Mouse (Mus musculus): ENCODE measurements at regions not wholly inside any gene's neighbourhood (a gene's known extent, or its start where the extent isn't known, plus 50 kb on each side); places are given as distances from the start of the nearest gene placed in this dataset.

DNA sequence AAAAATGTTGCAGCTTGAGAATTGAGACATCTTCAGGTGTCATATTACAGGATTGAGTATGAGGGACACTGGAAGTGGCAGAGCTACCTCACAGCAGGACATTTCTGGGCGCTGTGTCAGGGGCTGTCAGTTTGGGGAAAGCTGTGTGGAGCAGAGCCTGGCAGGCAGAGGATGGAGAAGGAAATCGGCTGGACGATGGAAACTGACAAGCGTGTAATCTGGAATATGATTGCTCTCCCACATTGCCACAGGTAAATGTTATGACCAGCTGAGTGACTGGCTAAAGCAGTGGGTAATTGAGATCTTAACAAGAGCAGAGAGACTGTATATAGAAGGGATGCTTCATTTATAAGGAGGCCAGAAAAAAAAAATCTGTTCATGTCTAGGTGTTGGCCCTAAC, 235.5 kb upstream of the Syt1 start:
- Histone ChIP-seq H3K4me3 (ENCODE audit: low read length) (no peak overlapping the region), H3K4me2 (replicated peaks; ENCODE audit: low read depth, low read length) (no peak overlapping the region), H3K27ac (ENCODE audit: low read length) (no peak overlapping the region), H3K36me3 (ENCODE audit: insufficient read depth, low read length) (no peaks in the 10 kb centered on the region), H3K9ac (replicated peaks; ENCODE audit: low read length) (no peak overlapping the region), H3K9me3 (ENCODE audit: low read length) (no peaks in the 10 kb centered on the region), H3K4me1 (ENCODE audit: insufficient read depth, low read length) (no peaks in the 10 kb centered on the region), H3K27me3 (ENCODE audit: insufficient read depth, low read length) (no peaks in the 10 kb centered on the region)
- ATAC-seq (ENCODE audit: low FRiP score, low TSS enrichment) = no peak
- 68% methylated on average over 4 of the region's 4 CpGs for WGBS

DNA sequence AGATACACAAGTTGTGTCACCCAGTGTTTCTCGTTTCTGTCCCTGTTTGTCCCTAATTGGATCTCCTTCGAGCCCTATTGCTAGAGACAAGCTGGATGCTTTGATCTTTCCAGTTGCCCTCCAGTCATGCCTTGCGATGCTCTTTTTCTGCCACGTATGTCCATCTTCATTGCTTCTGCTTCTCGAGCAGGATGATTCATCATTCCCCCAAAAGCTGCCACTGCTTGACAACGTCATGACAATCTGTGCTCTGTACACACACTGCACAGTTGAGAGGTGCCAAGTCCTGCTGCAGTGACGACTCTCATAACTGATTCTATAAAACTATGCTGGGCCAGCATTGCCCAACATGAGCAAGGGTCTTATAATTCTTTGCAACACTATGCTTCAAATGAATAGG, 226.2 kb upstream of the Syt1 start:
- Histone ChIP-seq H3K9me3 (ENCODE audit: low read length) (no peaks in the 10 kb centered on the region), H3K4me3 (ENCODE audit: low read length) (no peak overlapping the region), H3K4me2 (replicated peaks; ENCODE audit: low read depth, low read length) (no peak overlapping the region), H3K27ac (ENCODE audit: low read length) (no peak overlapping the region), H3K27me3 (ENCODE audit: insufficient read depth, low read length) (no peaks in the 10 kb centered on the region), H3K4me1 (ENCODE audit: insufficient read depth, low read length) (no peaks in the 10 kb centered on the region), H3K36me3 (ENCODE audit: insufficient read depth, low read length) (no peaks in the 10 kb centered on the region), H3K9ac (replicated peaks; ENCODE audit: low read length) (no peak overlapping the region)
- no peak for ATAC-seq (ENCODE audit: low FRiP score, low TSS enrichment)
- 77% methylated on average over 7 of the region's 7 CpGs for WGBS

DNA sequence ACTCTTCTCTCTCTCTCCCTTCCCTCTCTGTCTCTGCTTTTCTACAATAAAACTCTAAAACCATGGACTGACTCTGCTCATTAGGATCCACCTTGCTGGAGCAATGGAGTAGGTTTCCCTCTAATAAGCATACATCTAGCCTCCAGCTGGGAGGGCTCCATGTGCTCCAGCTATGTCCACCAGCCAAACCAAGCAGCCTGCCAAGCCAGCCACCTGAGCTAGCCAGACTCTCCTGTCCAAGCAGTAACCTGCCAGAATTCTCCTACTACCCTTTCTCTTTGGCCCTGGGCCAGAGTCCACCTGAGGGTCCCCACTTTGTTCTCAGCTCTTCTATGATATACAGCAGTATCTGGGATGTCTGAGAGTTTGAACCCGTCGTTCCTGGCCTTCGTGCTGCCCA, 216.2 kb upstream of the Syt1 start:
- Histone ChIP-seq H3K27me3 (ENCODE audit: insufficient read depth, low read length) (no peaks in the 10 kb centered on the region), H3K4me1 (ENCODE audit: insufficient read depth, low read length) (no peaks in the 10 kb centered on the region), H3K4me3 (ENCODE audit: low read length) (no peak overlapping the region), H3K27ac (ENCODE audit: low read length) (no peak overlapping the region), H3K9ac (replicated peaks; ENCODE audit: low read length) (no peak overlapping the region), H3K9me3 (ENCODE audit: low read length) (no peaks in the 10 kb centered on the region), H3K4me2 (replicated peaks; ENCODE audit: low read depth, low read length) (no peak overlapping the region), H3K36me3 (ENCODE audit: insufficient read depth, low read length) (no peaks in the 10 kb centered on the region)
- ATAC-seq (ENCODE audit: low FRiP score, low TSS enrichment) = no peak
- 84% methylated on average over 3 of the region's 3 CpGs for WGBS

DNA sequence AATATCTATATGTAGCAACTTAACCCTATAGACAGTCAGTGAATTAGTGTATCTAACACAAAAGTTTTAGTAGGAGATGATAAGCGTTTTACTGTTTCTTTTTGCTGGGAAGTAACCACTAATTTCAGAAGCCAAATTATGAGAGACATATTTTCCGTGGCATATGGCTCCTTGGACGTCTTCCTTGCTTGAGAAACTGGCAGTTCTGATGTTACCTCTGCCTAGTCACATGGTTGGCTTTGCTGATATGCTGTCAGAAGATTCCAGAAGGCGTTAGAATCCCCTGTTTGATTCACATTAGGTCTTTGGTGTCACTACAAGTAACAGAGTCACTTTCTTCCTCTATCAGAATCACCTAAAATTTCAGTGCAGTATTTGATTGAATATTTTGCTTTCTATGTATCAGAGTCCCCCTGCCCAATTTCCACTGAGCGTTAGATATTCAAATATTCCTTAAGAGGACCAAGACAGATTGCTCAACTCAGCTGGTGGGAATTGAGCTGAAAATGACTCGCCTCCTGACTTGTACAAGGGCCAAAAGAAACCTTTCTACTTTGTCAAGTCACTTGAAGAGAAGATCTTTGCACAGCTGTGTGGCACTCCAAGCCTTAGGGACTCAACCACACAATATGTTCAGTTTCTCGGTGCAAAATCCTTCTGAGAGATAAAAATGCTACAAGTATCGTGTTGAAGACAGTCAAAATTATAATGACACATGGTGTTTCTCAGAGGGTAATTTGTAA, 178.2 kb upstream of the Syt1 start:
- Histone ChIP-seq H3K36me3 (ENCODE audit: insufficient read depth, low read length) (no peaks in the 10 kb centered on the region), H3K27ac (ENCODE audit: low read length) (no peak overlapping the region), H3K4me2 (replicated peaks; ENCODE audit: low read depth, low read length) (no peak overlapping the region), H3K4me3 (ENCODE audit: low read length) (no peak overlapping the region), H3K9ac (replicated peaks; ENCODE audit: low read length) (no peak overlapping the region), H3K9me3 (ENCODE audit: low read length) (no peaks in the 10 kb centered on the region), H3K27me3 (ENCODE audit: insufficient read depth, low read length) (no peaks in the 10 kb centered on the region), H3K4me1 (ENCODE audit: insufficient read depth, low read length) (no peaks in the 10 kb centered on the region)
- WGBS = 79% methylated on average over 8 of the region's 8 CpGs
- ATAC-seq (ENCODE audit: low FRiP score, low TSS enrichment) = no peak

DNA sequence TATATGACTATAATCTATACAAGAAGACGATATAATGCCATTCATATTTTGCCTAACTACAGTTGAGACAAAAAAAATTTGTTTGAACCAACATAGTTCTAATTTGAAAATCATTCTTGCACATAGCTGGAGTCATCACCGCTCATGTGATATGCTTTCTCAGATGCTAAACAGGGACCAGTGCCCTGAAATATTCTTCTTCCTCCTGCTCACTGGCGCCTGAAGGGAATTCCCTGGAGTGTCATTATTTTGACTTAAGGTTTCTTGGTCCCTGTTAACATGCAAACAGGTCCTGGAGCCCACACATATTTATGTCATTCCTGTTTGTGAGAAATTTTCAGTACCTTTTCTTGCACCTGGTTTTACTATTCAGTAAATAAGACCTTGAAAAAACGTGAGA, 177.5 kb upstream of the Syt1 start:
- H3K4me1 ChIP-seq (ENCODE audit: insufficient read depth, low read length) = no peaks in the 10 kb centered on the region
- WGBS = 62% methylated on average over 4 of the region's 4 CpGs
- H3K4me3 ChIP-seq (ENCODE audit: low read length) = no peak overlapping the region
- no peak overlapping the region for H3K4me2 ChIP-seq (replicated peaks; ENCODE audit: low read depth, low read length)
- no peak overlapping the region for H3K9ac ChIP-seq (replicated peaks; ENCODE audit: low read length)
- no peaks in the 10 kb centered on the region for H3K27me3 ChIP-seq (ENCODE audit: insufficient read depth, low read length)
- H3K9me3 ChIP-seq (ENCODE audit: low read length) = no peaks in the 10 kb centered on the region
- H3K36me3 ChIP-seq (ENCODE audit: insufficient read depth, low read length) = no peaks in the 10 kb centered on the region
- no peak overlapping the region for H3K27ac ChIP-seq (ENCODE audit: low read length)
- no peak for ATAC-seq (ENCODE audit: low FRiP score, low TSS enrichment)

DNA sequence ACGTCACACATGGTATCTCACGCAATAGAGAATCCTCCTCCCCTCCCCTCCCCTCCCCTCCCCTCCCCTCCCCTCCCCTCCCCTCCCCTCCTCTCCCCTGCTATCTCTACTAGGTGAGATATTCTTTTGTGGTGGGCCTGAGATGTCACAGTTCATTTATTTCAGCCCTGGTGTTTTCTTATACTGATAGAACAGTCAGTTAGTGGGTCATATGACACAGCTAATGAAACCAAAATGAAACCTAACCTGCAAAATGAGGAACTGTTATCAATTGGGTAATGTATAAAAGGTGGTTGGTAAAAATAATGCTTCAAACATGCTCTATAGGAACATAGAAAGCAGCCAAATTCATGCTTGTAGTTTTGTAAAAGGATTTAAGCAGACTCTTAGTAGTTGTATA, 174.5 kb upstream of the Syt1 start:
- no peak overlapping the region for H3K4me3 ChIP-seq (ENCODE audit: low read length)
- no peak for ATAC-seq (ENCODE audit: low FRiP score, low TSS enrichment)
- no peaks in the 10 kb centered on the region for H3K36me3 ChIP-seq (ENCODE audit: insufficient read depth, low read length)
- no peak overlapping the region for H3K27ac ChIP-seq (ENCODE audit: low read length)
- H3K4me2 ChIP-seq (replicated peaks; ENCODE audit: low read depth, low read length) = no peak overlapping the region
- no peaks in the 10 kb centered on the region for H3K27me3 ChIP-seq (ENCODE audit: insufficient read depth, low read length)
- H3K9me3 ChIP-seq (ENCODE audit: low read length) = no peaks in the 10 kb centered on the region
- H3K4me1 ChIP-seq (ENCODE audit: insufficient read depth, low read length) = no peaks in the 10 kb centered on the region
- H3K9ac ChIP-seq (replicated peaks; ENCODE audit: low read length) = no peak overlapping the region
- 44% methylated on average over 2 of the region's 2 CpGs for WGBS

DNA sequence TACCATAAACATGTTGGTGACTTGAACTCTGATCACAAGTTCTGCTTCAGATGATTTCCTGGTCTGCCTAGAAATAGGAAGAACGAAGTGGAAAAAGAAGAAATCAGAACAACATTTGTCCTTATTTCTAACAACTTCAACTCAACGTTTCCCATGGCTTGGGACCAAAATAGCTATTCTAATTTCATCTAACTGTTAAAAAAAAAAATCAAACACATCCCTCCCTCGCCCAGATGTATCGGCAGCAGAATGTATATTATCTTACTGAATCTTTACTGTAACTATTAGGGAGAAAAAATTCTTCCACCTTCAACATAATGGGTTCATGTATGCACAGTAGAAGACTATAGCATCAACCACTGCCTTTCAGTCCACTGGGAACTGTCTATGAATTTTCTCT, 169.7 kb upstream of the Syt1 start:
- H3K27ac ChIP-seq (ENCODE audit: low read length) = no peak overlapping the region
- H3K4me2 ChIP-seq (replicated peaks; ENCODE audit: low read depth, low read length) = no peak overlapping the region
- no peaks in the 10 kb centered on the region for H3K9me3 ChIP-seq (ENCODE audit: low read length)
- H3K36me3 ChIP-seq (ENCODE audit: insufficient read depth, low read length) = no peaks in the 10 kb centered on the region
- WGBS = 92% methylated on average over 4 of the region's 4 CpGs
- H3K9ac ChIP-seq (replicated peaks; ENCODE audit: low read length) = no peak overlapping the region
- no peaks in the 10 kb centered on the region for H3K27me3 ChIP-seq (ENCODE audit: insufficient read depth, low read length)
- no peak for ATAC-seq (ENCODE audit: low FRiP score, low TSS enrichment)
- no peaks in the 10 kb centered on the region for H3K4me1 ChIP-seq (ENCODE audit: insufficient read depth, low read length)
- H3K4me3 ChIP-seq (ENCODE audit: low read length) = no peak overlapping the region

DNA sequence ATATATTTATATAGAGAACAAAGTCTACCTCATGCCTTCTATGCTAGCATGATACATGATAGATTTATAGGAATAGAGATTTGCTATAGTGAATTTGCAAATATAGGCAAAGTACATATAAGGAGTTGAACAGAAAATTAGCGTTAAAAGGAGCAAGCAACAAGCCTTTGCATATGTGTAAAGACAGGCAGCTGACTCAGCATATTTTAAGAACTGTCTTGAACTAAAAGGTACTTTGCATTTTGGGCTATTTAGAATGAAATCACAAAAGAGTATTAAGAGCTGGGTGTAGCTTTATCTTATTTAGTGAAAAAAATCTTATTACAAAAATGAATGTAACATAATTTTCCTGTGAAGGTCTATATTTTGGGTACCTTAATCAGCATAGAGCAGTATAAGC, 149.9 kb upstream of the Syt1 start:
- Histone ChIP-seq H3K4me1 (ENCODE audit: insufficient read depth, low read length) (no peaks in the 10 kb centered on the region), H3K9me3 (ENCODE audit: low read length) (no peaks in the 10 kb centered on the region), H3K36me3 (ENCODE audit: insufficient read depth, low read length) (no peaks in the 10 kb centered on the region), H3K9ac (replicated peaks; ENCODE audit: low read length) (no peak overlapping the region), H3K4me2 (replicated peaks; ENCODE audit: low read depth, low read length) (no peak overlapping the region), H3K27me3 (ENCODE audit: insufficient read depth, low read length) (no peaks in the 10 kb centered on the region), H3K27ac (ENCODE audit: low read length) (no peak overlapping the region), H3K4me3 (ENCODE audit: low read length) (no peak overlapping the region)
- no peak for ATAC-seq (ENCODE audit: low FRiP score, low TSS enrichment)
- WGBS = 92% methylated on average over 1 of the region's 1 CpGs

DNA sequence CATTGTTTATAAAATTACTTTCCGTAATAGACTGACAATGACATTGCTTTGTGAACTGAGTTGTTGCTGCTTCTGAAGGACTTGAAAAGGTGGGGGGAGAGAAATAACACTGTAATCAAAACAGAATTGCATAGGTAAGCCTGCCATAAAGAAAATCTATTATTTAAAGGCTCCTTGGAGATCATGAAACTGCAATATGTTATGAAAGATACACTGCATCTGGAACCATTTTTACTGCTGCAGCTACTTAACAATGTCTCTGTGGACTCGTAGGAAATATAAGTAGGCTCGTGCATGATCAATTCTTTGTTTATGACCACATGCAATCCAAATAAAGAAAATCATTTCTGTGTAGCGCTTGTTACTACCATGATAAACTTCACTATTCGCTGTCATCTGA, 145.0 kb upstream of the Syt1 start:
- H3K4me1 ChIP-seq (ENCODE audit: insufficient read depth, low read length) = no peaks in the 10 kb centered on the region
- no peak overlapping the region for H3K4me3 ChIP-seq (ENCODE audit: low read length)
- H3K9me3 ChIP-seq (ENCODE audit: low read length) = no peaks in the 10 kb centered on the region
- no peak overlapping the region for H3K27ac ChIP-seq (ENCODE audit: low read length)
- no peak overlapping the region for H3K4me2 ChIP-seq (replicated peaks; ENCODE audit: low read depth, low read length)
- no peak overlapping the region for H3K9ac ChIP-seq (replicated peaks; ENCODE audit: low read length)
- 86% methylated on average over 5 of the region's 5 CpGs for WGBS
- no peaks in the 10 kb centered on the region for H3K36me3 ChIP-seq (ENCODE audit: insufficient read depth, low read length)
- no peaks in the 10 kb centered on the region for H3K27me3 ChIP-seq (ENCODE audit: insufficient read depth, low read length)
- ATAC-seq (ENCODE audit: low FRiP score, low TSS enrichment) = no peak

DNA sequence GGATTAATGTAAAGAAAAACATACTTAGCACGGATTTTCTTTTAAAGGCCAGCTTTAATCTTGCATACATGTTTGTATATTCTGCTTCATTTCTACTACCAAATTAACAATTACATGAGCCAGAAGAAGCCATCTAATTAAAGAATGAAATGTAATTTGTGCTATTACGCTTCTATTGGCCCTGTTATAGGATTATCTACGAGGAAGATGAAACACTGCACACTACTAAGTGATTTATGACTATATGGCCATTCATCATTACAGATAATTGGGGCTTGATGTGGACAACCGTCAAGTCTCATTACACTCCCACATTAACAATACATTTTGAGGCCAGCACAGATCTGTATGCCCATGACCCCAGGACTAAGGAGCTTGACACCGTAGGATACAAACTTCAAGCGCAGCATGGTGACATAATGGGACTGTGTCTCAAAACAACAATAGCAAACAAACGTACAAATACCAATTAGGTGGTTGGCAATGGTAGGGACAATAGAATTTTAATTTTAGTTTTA, 129.7 kb upstream of the Syt1 start:
- Histone ChIP-seq H3K36me3 (ENCODE audit: insufficient read depth, low read length) (no peaks in the 10 kb centered on the region), H3K27me3 (ENCODE audit: insufficient read depth, low read length) (no peaks in the 10 kb centered on the region), H3K4me2 (replicated peaks; ENCODE audit: low read depth, low read length) (no peak overlapping the region), H3K27ac (ENCODE audit: low read length) (no peak overlapping the region), H3K4me1 (ENCODE audit: insufficient read depth, low read length) (no peaks in the 10 kb centered on the region), H3K4me3 (ENCODE audit: low read length) (no peak overlapping the region), H3K9me3 (ENCODE audit: low read length) (no peaks in the 10 kb centered on the region), H3K9ac (replicated peaks; ENCODE audit: low read length) (no peak overlapping the region)
- 75% methylated on average over 7 of the region's 7 CpGs for WGBS
- no peak for ATAC-seq (ENCODE audit: low FRiP score, low TSS enrichment)

Data from kidney, embryonic 16.5 days (tissue).